Mouse (Mus musculus) neural tube, embryonic 11.5 days (tissue): ENCODE measurements around the gene Olfr1392. TPM values are rescaled to one million over a fixed set of nuclear protein-coding genes. Genes with fewer than 3 reads are reported as not detected.

Source experiments
- ATAC-seq: fragments of 200-750 bp; cut with Nextera tagmentation; 2 replicates; pipeline ENCODE4 v1.8.0; 2017; ENCODE audit warnings: moderate number of reproducible peaks, mild to moderate bottlenecking, moderate TSS enrichment, moderate library complexity; ENCODE audit not compliant: insufficient read depth, low FRiP score, low TSS enrichment
- DNase-seq: peaks from one replicate; pipeline ENCODE4 v3.0.0-alpha.2; 2015; ENCODE audit warnings: low spot score
- H3K27ac ChIP-seq: fragments of 300-500 bp; sonication (generic); 2 replicates; pipeline ENCODE4 v1.5.1; 2014; ENCODE audit warnings: low read depth, mild to moderate bottlenecking, low read length
- H3K27me3 ChIP-seq: fragments of 300-500 bp; sonication (generic); 2 replicates; pipeline ENCODE4 v1.6.1; 2014; ENCODE audit warnings: mild to moderate bottlenecking, low read length, mixed read lengths; ENCODE audit not compliant: control insufficient read depth, insufficient read depth
- H3K36me3 ChIP-seq: fragments of 300-500 bp; sonication (generic); 2 replicates; pipeline ENCODE4 v1.6.1; 2014; ENCODE audit warnings: mild to moderate bottlenecking, low read length, moderate library complexity, mixed read lengths; ENCODE audit not compliant: control insufficient read depth, insufficient read depth
- H3K4me1 ChIP-seq: fragments of 300-500 bp; sonication (generic); 2 replicates; pipeline ENCODE4 v1.6.1; 2014; ENCODE audit warnings: low read length, mixed read lengths; ENCODE audit not compliant: control insufficient read depth, insufficient read depth
- H3K4me2 ChIP-seq: fragments of 300-500 bp; sonication (generic); 2 replicates; pipeline ENCODE4 v1.6.1; 2014; ENCODE audit warnings: low read depth, mild to moderate bottlenecking, moderate library complexity
- H3K4me3 ChIP-seq: fragments of 300-500 bp; sonication (generic); 2 replicates; pipeline ENCODE4 v1.5.1; 2014; ENCODE audit warnings: low read depth, low read length
- H3K9ac ChIP-seq: fragments of 300-500 bp; sonication (generic); 2 replicates; pipeline ENCODE4 v1.6.1; 2014; ENCODE audit warnings: mild to moderate bottlenecking, low read length
- H3K9me3 ChIP-seq: fragments of 300-500 bp; sonication (generic); 2 replicates; pipeline ENCODE4 v1.6.1; 2016; ENCODE audit warnings: low read length; ENCODE audit not compliant: control insufficient read depth
- WGBS: fragments of 180-500 bp; shearing (Covaris S2); extraction: QIAGEN DNeasy Blood & Tissue Kit; methylation state at CpG from one replicate; pipeline ENCODE4 v1.1.7; 2014; 5-methylcytosine and 5-hydroxymethylcytosine counted together
- polyA plus RNA-seq: library from polyadenylated mRNA; unstranded; fragments of >200 nt; fragmentation: Nextera tagmentation; extraction: Ambion mirVana; gene quantifications from 2 replicates; pipeline ENCODE4 v1.2.1, GENCODE M21; 2014

The Olfr1392 gene
- polyA plus RNA-seq, 1 experiment from 2014 or later: not detected

- peak within 1 kb of the TSS; percentile 71 for H3K4me2 ChIP-seq
- no peaks in the 10 kb centered on the region for H3K27me3 ChIP-seq
- H3K27ac ChIP-seq: peak within 1 kb of the TSS; percentile 87
- H3K4me3 ChIP-seq: peak within 1 kb of the TSS; percentile 54
- DNase-seq (peak; percentile 96), ATAC-seq (peak; percentile 98)
- peaks cover 4% of the 10 kb centered on the region; the same call in 1 of the 2 replicates for H3K4me1 ChIP-seq
- H3K9me3 ChIP-seq: no peaks in the 10 kb centered on the region
- H3K36me3 ChIP-seq: no peaks in the 10 kb centered on the region
- WGBS: 0% methylated on average over 45 of the region's 60 CpGs
- H3K9ac ChIP-seq: peak within 1 kb of the TSS; percentile 61
Observed at GRCm38 (mm10) chr11:49243727-49244594, 41.1 kb upstream of the Olfr1392 start, which contains the start of gene Mgat1. Gene Mgat1, plus strand, starts transcription at chr11:49244191.

GRCm38 (mm10) chr11:49244595-49244930 is 40.5 kb upstream of the Olfr1392 start:
- no peak overlapping the region for H3K27ac ChIP-seq
- 0% methylated on average over 4 of the region's 4 CpGs for WGBS
- peak overlapping the region; percentile 54 for H3K4me3 ChIP-seq
- DNase-seq (no peak), ATAC-seq (0 out of 2 replicates have a peak, but pooled peaks have one; percentile 0)
- peak overlapping the region; percentile 71 for H3K4me2 ChIP-seq
- no peaks in the 10 kb centered on the region for H3K36me3 ChIP-seq
- H3K9ac ChIP-seq: peak overlapping the region; percentile 61
- no peaks in the 10 kb centered on the region for H3K9me3 ChIP-seq
- no peaks in the 10 kb centered on the region for H3K27me3 ChIP-seq
- H3K4me1 ChIP-seq: peaks cover 4% of the 10 kb centered on the region; the same call in 1 of the 2 replicates

- 0 out of 2 replicates have a peak overlapping the region, but pooled peaks have one; percentile 2 for H3K4me3 ChIP-seq
- WGBS: 24% methylated on average over 7 of the region's 7 CpGs
- no peak overlapping the region for H3K27ac ChIP-seq
Observed at GRCm38 (mm10) chr11:49245176-49245575, 39.9 kb upstream of the Olfr1392 start.

GRCm38 (mm10) chr11:49245634-49246415 is 39.3 kb upstream of the Olfr1392 start:
- DNase-seq (no peak), ATAC-seq (no peak)
- Histone ChIP-seq H3K4me1 (peaks cover 4% of the 10 kb centered on the region; the same call in 1 of the 2 replicates), H3K36me3 (no peaks in the 10 kb centered on the region), H3K4me2 (peak overlapping the region; percentile 16; the same call in 1 of the 2 replicates), H3K27me3 (no peaks in the 10 kb centered on the region), H3K27ac (no peak overlapping the region), H3K9ac (no peak overlapping the region; the same call in 1 of the 2 replicates), H3K4me3 (0 out of 2 replicates have a peak overlapping the region, but pooled peaks have one; percentile 2), H3K9me3 (no peaks in the 10 kb centered on the region)
- 43% methylated on average over 12 of the region's 12 CpGs for WGBS

More at GRCm38 (mm10) chr11:49245176-49245575, 39.9 kb upstream of the Olfr1392 start:
- DNase-seq (no peak), ATAC-seq (no peak)
- no peaks in the 10 kb centered on the region for H3K27me3 ChIP-seq
- H3K9me3 ChIP-seq: no peaks in the 10 kb centered on the region
- H3K4me1 ChIP-seq: peaks cover 4% of the 10 kb centered on the region; the same call in 1 of the 2 replicates
- no peak overlapping the region for H3K9ac ChIP-seq
- no peaks in the 10 kb centered on the region for H3K36me3 ChIP-seq
- peak overlapping the region; percentile 16; the same call in 1 of the 2 replicates for H3K4me2 ChIP-seq

- Histone ChIP-seq H3K36me3 (no peaks in the 10 kb centered on the region), H3K4me1 (peaks cover 4% of the 10 kb centered on the region; the same call in 1 of the 2 replicates), H3K4me2 (no peak overlapping the region), H3K27me3 (no peaks in the 10 kb centered on the region), H3K27ac (no peak overlapping the region), H3K4me3 (no peak overlapping the region), H3K9ac (no peak overlapping the region), H3K9me3 (no peaks in the 10 kb centered on the region)
- DNase-seq: no peak
- no peak for ATAC-seq
- 86% methylated on average over 4 of the region's 4 CpGs for WGBS
Observed at GRCm38 (mm10) chr11:49246523-49246922, 38.6 kb upstream of the Olfr1392 start.

GRCm38 (mm10) chr11:49247255-49247654 is 37.8 kb upstream of the Olfr1392 start:
- no peaks in the 10 kb centered on the region for H3K27me3 ChIP-seq
- no peak overlapping the region for H3K4me2 ChIP-seq
- 40% methylated on average over 2 of the region's 2 CpGs for WGBS
- no peak for ATAC-seq
- H3K27ac ChIP-seq: no peak overlapping the region
- H3K9ac ChIP-seq: no peak overlapping the region
- DNase-seq: no peak
- H3K9me3 ChIP-seq: no peaks in the 10 kb centered on the region
- peaks cover 4% of the 10 kb centered on the region; the same call in 1 of the 2 replicates for H3K4me1 ChIP-seq
- no peak overlapping the region for H3K4me3 ChIP-seq
- no peaks in the 10 kb centered on the region for H3K36me3 ChIP-seq

GRCm38 (mm10) chr11:49248226-49248973 is 36.7 kb upstream of the Olfr1392 start:
- 71% methylated on average over 6 of the region's 6 CpGs for WGBS
- Histone ChIP-seq H3K4me2 (no peak overlapping the region), H3K9ac (no peak overlapping the region), H3K4me3 (no peak overlapping the region), H3K27ac (no peak overlapping the region), H3K36me3 (no peaks in the 10 kb centered on the region), H3K9me3 (no peaks in the 10 kb centered on the region), H3K4me1 (peaks cover 4% of the 10 kb centered on the region; the same call in 1 of the 2 replicates), H3K27me3 (no peaks in the 10 kb centered on the region)
- DNase-seq (no peak), ATAC-seq (no peak)
